Mouse (Mus musculus) large intestine, adult 2 months (tissue): ENCODE measurements around the gene Sgcd. TPM values are rescaled to one million over a fixed set of nuclear protein-coding genes. Genes with fewer than 3 reads are reported as not detected.
"Not testable (repeated sequence)": the region's sequence is repeated elsewhere in the genome, so short reads cannot be mapped to it uniquely, and the experiment has no call there.

Experiments
- DNase-seq: peaks from one replicate; pipeline ENCODE4 v3.0.0-alpha.2; 2012; ENCODE audit warnings: low read depth, low spot score
- WGBS: fragments of 180-500 bp; shearing (Covaris S2); methylation state at CpG from one replicate; pipeline ENCODE4 v1.1.7; 2018; 5-methylcytosine and 5-hydroxymethylcytosine counted together
- polyA plus RNA-seq: library from polyadenylated mRNA; depleted of rRNA; stranded (reverse); fragments of >200 nt; gene quantifications from 2 replicates; pipeline ENCODE4 v1.2.3, GENCODE M21; 2012

The Sgcd gene
- polyA plus RNA-seq, 1 experiment, result 0.41 TPM

DNA sequence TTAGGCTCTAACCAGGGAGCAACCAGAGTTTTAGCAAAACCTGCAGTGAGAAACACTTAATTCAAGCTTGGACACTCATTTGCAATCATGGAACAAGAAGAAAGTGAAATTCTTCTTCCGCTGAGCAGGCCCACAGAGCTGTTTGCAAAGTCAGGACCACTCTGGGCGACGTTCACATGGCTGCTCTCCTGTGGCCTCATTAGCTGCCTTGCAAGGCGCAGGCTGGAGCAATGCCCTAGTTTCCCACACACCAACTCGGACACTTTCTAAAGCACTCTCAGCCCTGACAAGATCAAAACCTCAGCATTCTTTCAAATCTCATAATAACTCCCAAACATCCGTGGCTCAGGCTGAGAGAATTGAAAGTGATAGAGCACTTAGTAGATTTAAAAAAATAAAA, 480.7 kb downstream of the Sgcd start:
- DNase-seq, result no peak
- 76% methylated on average over 6 of the region's 6 CpGs for WGBS

GRCm38 (mm10) chr11:47503236-47503635, 485.5 kb downstream of the Sgcd start:
- DNase-seq, result not testable (repeated sequence)

- WGBS, result 29% methylated on average over 1 of the region's 1 CpGs
Observed at GRCm38 (mm10) chr11:47473493-47474230, 515.1 kb downstream of the Sgcd start.

GRCm38 (mm10) chr11:47460700-47461099, 528.1 kb downstream of the Sgcd start:
- DNase-seq, result not testable (repeated sequence)

More at GRCm38 (mm10) chr11:47473493-47474230, 515.1 kb downstream of the Sgcd start:
- no peak for DNase-seq

DNA sequence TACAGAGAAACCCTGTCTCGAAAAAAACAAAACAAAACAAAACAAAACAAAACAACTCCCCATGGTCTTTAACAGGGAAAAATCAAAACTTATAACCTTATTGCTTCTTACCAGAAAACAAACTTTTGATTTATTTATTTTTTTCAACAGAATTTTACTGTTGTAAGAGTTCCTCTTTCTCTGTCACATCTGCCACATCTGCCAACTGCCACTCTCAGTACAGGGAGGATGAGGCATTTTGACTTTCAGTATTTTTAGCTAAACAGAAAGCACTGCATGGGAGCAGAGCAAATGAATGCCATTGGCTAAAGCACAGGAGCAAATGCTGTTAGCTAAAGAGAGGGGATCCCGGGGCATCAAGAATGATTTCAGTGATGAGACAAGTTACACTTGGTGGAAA, 528.6 kb downstream of the Sgcd start:
- DNase-seq, result no peak
- WGBS, result 65% methylated on average over 2 of the region's 2 CpGs

GRCm38 (mm10) chr11:47459214-47459613, 529.6 kb downstream of the Sgcd start:
- 55% methylated on average over 3 of the region's 3 CpGs for WGBS
- DNase-seq, result no peak

DNA sequence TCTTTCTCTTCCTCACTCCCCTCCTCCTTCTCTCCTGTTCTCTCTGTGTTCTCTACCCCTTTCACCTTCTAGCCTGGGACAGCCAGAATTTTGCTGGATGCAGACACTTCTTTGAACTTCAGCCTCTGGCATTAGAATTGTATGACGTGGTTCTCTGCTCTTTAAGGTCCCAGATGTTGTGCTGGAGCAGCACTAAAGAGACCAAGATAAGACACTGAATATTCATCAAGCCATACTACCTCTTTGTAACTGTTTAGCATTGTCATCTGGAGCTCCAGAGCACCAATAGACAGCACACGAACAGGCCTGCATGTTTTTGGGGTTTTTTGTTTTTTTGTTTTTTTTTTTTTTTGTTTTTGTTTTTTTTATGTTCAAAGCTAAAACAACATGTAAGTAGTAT, 541.0 kb downstream of the Sgcd start:
- 50% methylated on average over 2 of the region's 2 CpGs for WGBS

DNA sequence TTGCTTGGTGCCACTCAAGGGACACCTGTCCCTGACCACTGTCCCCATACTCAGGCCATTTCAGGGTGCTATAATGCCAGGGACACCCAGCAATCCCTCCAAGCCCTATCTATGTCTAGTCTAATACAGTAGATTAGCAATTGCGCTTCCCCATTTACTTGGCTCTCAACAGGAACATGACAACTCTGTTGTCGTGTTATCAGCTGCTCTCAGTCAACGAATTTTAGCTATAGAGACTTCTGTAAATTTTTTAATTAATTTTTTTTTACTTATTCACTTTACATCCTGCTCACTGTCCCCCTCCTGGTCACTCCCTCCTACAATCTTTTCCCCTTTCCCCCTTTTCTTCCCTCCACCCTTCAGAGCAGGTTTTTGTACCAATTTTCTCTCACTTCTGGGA, 542.4 kb downstream of the Sgcd start:
- no peak for DNase-seq
- 72% methylated on average over 3 of the region's 3 CpGs for WGBS

More for the DNA sequence above, 541.0 kb downstream of the Sgcd start:
- DNase-seq, result no peak

DNA sequence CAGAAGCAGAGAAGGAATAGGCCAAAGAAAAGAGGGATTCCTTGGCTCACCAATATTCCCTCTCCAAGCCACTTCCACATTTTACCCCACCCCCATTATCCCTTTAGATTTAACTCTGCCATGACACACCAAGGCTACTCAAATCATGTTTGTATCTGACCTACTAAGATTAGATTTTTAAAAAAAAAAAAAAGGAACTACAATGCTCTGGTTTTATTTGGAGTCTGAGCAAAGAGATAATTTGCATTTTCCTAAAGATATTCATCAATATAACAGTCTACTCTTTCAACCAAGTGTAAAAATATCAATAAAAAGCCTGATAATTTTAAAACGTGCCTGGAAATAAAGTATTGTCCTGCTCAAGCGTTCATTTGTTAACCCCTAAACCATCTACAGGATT, 543.1 kb downstream of the Sgcd start:
- 70% methylated on average over 2 of the region's 2 CpGs for WGBS
- no peak for DNase-seq

GRCm38 (mm10) chr11:47442266-47442665, 546.5 kb downstream of the Sgcd start:
- 54% methylated on average over 2 of the region's 2 CpGs for WGBS
- DNase-seq, result no peak

DNA sequence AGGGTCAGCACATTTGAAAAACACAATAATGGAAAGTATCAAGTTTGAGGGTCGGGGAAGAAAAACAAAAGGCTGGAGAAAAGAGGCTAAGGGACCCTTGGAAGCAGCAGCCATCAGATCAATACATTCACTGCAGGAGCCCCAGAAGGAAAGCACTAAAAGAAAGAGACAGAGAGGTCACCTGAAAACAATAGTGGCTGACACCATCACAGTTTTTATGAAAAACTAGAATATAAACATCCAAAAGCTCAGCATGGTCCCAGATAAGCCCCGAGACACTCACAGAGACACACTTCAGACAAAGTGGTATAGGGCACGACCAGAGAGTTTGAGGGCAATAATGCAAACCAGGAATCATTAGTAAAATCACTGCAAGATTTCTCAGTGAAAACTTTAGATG, 589.2 kb downstream of the Sgcd start:
- WGBS, result 55% methylated on average over 3 of the region's 3 CpGs
- no peak for DNase-seq

DNA sequence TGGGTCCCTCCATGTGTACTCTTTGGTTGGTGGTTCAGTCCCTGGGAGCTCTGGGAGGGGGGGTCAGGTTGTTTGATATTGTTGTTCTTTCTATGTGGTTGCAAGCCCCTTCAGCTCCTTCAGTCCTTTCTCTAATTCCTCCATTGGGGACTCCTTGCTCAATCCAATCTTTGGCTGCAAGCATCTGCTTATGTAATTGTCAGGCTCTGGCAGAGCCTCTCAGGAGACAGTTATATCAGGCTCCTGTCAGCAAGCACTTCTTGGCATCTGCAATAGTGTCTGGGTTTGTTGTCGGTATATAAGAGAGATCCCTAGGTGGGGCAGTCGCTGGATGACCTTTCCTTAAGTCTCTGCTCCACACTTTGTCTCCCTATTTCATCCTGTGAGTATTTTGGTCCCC, 598.0 kb downstream of the Sgcd start:
- 54% methylated on average over 2 of the region's 2 CpGs for WGBS
- DNase-seq, result not testable (repeated sequence)

DNA sequence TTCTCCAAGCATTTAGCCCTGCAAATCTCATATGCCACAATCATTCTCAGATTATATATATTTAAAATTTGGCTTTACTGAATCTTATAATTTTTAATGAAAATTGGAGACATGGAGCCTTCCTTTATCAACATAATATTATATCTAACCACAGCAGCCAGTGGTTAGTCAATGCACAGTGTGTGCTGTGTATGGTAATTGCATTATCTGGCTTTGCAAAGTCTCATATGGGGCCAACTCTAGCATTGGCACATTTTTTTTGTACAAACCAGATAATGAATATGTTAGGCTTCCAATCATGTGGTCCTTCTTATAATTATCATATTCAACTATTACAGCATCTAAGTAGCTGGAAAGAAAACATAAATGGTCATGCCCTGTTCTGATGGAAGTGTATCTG, 599.4 kb downstream of the Sgcd start:
- no peak for DNase-seq

DNA sequence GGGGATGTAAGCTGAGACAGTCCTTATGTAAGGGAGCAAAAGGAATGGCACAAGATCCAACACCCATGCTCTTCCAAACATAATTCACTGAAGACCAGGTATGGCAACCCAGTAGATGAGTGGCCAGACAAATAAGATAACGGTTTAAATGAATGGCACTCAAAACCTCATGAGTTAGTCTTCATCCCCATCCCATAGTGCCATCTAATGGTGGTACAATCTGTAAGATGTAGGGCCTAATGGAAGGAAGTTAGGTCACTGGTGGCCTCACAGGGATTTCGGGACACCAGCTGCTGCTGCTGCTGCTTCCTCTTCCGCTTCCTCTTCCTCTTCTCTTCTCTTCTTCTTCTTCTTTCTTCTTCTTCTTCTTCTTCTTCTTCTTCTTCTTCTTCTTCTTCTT, 601.0 kb downstream of the Sgcd start:
- DNase-seq, result no peak
- WGBS, result 54% methylated on average over 3 of the region's 3 CpGs

DNA sequence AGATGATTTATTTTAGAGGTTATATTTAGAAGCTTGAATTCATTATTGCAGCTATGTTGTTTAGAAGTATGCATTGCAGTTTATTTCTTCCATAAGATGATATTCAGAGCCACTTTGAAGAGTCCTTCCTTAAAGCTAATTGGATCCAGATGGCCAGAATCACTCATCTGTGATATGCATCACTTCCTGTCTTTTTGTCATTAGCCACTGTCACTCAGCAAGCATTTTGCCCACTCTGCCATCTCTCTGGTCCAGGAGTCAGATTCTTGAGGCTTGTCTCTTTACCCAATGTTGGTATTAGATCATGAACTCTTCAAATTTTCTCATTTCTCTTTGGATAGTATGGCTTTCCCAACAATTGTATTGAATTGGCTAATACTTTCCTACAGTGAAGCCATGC, 602.6 kb downstream of the Sgcd start:
- DNase-seq, result no peak

DNA sequence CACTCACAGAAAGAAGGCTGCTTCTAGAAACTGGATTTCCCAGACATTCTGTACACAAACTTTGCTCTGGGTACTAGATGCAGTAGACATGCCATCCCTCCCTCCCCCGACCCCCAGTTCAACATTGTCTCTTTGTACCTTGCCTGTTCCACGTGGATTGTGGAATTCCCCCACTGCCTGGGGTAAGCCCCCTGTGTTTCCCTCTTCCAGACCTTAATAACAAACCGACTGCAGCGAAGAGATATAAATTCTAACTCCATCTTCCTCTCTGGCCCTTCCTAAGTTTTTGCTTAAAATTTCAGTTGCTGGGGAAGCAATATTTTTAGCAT, 609.2 kb downstream of the Sgcd start:
- DNase-seq, result no peak
- WGBS, result 35% methylated on average over 4 of the region's 4 CpGs

DNA sequence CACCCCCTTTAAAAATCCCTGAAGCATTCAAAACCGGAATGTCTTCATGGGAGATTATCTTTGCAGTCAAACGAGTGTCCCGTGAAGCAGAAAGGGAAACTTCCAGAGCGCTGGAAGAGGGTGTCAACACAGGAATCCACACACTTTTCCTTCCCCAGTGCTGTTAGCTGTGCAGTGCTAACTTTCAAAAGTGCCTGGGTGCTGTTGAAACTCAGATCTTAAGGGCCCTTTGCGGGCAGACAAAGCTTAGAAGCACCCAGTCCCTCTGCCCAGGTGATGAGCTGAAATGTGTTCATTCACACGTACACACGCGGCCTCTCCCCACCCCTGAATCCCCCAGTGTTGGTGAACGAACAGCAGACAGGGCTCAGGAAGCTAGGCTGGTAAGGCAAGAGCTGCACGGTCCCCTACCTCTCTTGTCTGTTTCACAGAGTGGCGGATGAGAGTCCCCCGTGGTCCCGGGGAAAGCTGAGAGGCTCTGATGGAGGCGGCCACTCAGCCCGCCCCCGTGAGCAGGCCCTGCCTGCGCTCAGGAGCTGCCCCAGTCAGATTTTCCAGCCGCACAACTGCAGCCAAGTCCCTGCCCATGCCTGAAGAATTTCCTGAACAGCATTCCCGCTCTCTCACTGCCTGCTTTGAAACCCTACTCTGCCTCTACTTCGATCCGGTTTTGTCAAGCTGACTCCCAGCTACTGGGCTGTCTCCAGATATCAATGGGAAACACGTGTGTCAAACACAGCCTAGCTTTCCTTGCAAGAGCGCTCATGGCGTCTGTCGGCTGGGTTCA, 609.7 kb downstream of the Sgcd start:
- WGBS, result 9% methylated on average over 25 of the region's 25 CpGs

GRCm38 (mm10) chr11:47377421-47377820, 611.3 kb downstream of the Sgcd start:
- no peak for DNase-seq
- 38% methylated on average over 6 of the region's 6 CpGs for WGBS

More for the DNA sequence above, 609.7 kb downstream of the Sgcd start:
- no peak for DNase-seq

GRCm38 (mm10) chr11:47376915-47377314, 611.9 kb downstream of the Sgcd start:
- no peak for DNase-seq
- 49% methylated on average over 1 of the region's 1 CpGs for WGBS

- 71% methylated on average over 2 of the region's 2 CpGs for WGBS
- DNase-seq, result no peak
Observed at GRCm38 (mm10) chr11:47371616-47372015, 617.2 kb downstream of the Sgcd start.

DNA sequence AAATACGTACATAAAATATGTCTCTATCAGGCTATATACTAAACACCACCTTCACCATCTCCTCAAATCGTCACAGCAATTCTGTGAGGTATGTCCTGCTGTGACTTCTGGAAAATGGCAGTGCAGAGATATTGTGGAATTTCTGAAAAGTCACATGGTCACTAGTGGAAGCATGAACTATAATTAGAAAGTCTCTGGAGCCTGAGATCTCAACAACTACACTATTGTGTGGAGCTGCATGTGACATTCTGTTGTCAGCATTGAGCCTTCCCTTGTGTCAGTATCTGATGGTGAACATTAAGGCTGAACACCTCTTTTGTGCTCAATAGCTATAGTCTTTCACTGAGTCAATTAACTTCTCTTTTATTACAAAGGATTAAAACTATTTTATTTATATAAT, 637.2 kb downstream of the Sgcd start:
- WGBS, result 84% methylated on average over 2 of the region's 2 CpGs
- no peak for DNase-seq
